Mouse (Mus musculus) cerebellum, adult 11-12 months (tissue): ENCODE data around the gene Gpam.

Source experiments
- DNase-seq: peaks from one replicate; pipeline ENCODE4 v3.0.0; 2022

Gene Gpam

DNA sequence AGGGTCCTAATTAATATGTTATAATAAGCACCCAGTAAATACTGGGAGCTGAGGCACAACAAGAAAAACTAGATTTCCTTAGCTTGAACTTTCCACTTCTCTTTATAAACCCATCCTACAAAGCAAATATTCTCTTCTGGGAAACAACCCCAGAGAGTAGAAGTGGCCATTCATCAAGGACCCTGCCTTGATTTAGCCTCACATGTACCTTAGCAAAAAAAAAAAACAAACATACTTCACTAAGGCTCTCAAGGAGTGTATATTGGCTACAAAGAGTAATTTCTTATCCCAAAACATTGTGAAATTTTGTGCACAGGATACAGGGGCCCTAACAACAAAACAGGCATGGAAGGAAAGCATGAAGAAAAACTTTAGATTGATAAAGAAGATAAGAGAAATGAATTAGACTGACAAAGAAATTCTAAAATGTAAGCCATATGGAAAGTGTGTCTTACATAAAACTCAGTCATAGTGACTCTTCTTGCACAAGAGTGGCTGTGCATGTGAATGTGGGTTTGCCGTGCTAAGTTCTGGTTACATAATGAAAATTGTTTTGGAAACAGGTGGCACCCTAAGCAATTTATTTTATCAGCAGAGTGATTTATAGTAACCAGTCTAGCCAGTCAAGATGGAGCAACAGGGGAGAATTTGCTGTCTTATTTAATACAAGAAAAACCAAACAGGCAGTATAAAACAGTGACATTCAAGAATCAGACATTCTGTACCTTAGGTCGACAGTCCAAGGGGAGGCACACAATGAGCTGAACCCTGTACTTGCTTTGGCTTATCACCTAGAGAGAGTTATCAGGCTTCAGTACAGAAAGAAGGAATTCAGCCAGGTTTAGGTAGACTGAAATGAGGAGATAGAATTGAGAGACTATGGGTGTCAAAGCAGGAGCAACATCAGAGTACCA is 26.6 kb downstream of the Gpam start:
- DNase-seq = no peak

DNA sequence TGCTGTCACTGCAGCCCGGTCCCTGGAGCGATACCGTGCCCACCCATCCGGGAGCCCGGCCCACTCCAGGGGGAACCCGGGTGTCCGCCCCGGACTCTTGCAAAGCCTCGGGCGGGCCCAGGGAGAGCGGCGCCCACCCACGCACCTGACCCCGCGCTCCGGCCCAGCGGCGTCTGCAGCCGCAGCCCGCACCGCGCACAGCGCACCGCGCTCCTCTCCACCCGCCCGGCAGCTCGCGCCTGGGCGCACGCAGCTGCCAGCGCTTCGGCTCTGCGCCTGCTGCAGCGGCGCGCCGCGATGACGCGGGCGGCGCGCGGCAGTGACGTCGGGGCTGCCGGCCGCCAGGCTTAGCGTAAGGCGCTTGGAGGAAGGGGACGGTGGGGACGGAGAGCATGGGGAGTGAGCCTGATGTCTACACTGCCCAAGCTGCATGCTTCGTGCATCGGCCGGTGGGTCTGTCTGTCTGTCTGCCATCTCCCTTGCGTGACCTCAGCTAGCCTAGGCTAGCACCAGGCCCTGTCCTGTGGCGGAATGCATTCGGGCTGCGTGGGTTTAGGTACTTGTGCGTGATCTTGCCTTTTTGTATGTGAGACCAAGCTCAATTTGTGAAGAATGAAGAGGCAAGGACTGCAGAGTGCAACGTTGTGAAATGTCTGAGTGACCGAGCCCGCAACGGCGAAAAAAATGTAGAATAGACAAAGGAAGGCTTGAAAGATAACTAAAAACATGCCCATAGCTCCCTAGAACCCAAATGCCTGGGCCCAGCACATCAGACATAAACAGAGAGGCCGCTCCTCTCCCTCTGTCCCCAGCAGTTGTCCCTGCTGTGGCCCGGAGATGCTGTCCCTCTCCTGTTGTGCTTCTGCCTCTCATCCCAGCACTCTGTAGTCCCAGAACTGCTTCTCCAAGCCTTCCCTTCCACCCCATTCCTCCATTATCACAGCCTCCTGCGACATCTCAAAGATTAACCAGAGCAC is 27.6 kb downstream of the Gpam start:
- DNase-seq = peak; percentile 87

DNA sequence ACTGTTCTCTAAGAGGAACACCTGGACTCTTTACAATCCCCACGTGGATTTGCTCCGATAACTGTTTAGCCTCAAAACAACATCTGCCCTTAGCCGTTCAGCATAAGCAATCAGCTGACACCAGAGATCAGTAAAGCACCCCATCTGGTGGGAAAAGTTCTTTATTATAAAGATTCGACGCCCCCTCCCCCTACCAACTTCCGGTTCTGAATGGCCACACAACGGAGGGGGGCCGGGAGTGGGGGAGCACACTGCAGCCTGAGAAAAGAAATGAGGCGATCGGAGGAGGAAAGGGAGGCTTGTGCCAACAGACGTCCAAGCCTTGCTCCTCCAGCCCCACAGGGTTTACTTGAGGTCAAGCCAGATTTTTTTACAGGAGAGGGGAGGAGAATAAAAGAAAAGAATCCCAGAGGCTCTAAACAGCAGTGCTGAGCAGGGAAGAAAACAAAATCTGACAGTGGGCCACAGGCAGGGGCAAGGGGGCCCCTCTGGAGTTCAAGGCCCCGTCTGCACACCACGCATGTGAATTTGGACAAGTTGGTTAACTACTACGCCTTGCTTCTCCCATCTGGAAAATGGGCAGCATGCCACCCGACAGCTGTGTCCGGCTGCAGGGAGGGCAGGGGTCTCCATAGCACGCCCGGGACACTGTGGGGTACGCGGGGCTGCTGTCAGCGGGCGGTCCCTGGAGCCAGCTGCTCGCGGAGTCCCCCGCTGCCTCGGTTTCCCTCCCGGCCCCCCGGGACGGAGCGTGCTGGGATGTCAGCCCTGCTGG is 28.4 kb downstream of the Gpam start:
- DNase-seq = peak; percentile 74

DNA sequence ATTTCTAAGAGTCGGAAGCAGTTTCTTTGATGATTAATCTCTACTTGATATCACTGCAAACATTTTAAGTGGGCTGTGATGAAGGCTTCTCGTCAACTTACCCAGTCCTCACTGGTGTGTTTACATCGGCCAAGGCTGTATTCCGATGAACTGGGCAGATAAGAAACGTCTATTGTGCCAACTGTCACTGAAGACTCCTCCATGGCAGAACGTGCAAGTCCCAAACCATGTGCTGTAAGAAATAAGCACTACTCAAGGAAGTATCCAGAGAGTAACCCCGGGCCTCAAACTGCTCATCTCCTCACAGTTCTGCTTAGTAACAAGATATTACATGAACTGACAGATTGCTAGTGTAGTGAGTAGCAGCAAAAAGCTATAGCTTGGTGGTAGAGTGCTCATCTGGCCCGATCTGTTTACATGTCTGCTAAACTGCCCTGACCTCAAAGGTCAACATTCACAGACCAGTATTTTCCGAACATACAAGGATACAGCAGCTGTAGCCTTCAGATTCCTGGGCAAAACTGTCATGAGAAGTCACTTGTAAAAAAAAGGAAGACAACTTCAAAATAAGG is 29.6 kb downstream of the Gpam start:
- DNase-seq = no peak

DNA sequence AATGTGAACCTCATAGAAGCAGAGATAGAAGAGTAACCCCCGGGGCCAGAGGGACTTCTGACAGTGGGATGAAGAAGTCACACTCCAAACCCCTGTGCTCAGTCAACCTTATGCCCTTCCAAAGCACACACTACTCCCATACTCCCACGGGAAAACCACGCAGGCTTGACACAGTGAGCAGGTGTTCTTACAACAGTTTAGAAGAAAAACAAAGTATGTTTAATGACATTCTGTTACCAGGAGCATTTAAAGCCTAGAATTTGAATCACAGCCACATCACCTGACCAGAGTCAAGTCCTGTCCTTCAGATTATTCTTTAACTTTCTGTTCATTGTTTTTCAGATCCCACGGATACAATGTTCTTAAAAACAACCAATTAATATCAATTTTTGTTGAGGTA is 30.4 kb downstream of the Gpam start:
- no peak for DNase-seq

GRCm38 (mm10) chr19:55095547-55095946 is 31.5 kb downstream of the Gpam start:
- DNase-seq = no peak

- no peak for DNase-seq
These were observed 35.2 kb downstream of the Gpam start for GRCm38 (mm10) chr19:55091602-55092413.

GRCm38 (mm10) chr19:55090885-55091284 is 36.2 kb downstream of the Gpam start:
- DNase-seq = no peak

DNA sequence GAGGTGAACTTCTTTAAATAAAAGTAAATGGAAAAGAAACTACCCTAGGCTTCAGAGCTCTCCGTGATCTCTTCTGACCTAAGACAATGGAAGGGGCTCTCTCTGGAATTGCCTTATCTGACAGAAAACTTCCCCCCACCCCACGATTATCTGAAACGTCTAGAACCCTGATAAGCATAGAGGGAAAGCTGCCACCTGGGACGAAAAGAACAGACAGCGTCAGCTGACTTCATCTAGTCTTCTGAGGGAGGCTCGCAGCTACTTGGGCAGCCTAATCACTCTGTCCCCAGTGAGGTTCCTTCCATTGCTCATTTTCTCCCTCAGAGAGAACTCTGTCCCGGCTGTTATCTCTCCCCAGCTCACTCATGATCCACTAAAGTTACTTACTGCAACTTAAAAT is 36.9 kb downstream of the Gpam start:
- no peak for DNase-seq

DNA sequence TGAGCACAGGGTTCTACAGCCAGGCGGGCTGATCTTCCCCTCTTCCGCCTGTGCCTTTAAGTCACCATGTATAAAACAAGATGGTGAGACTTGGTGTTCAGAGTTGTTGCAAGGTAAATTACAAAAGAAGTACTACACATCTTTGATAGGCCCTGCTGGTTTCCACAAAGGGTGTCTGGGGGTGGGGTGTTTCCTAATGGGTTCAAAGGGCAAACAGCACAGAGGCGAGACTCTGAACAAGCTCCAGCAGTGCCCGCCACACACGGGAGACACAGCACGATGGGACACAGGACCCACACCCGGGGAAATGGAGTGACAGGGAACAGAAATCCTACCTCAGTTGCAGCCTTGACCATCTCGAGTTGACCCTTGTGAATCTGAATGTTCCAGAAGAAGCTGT is 39.3 kb downstream of the Gpam start:
- no peak for DNase-seq

GRCm38 (mm10) chr19:55085857-55086185 is 41.2 kb downstream of the Gpam start:
- no peak for DNase-seq

- no peak for DNase-seq
These were observed 41.8 kb downstream of the Gpam start for GRCm38 (mm10) chr19:55084971-55085856.

DNA sequence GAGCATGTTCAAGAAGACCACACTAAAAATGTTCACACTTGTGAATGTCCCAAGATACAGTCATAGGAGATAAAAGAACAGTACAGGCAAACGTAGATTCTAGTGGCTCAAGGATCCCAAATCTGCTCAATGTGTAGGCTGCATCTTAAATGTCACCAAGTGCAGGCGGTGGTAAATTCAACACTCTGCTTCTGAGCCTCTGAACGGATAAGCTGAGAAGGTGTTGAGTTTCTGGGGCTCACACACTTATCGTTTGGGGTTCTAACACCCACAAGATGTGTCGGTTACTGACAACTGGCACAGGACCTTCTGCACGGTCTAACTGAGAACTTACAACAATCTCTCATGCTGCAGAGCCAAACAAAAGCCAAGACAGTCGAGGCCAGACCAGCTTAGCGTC is 50.2 kb downstream of the Gpam start:
- DNase-seq = no peak

DNA sequence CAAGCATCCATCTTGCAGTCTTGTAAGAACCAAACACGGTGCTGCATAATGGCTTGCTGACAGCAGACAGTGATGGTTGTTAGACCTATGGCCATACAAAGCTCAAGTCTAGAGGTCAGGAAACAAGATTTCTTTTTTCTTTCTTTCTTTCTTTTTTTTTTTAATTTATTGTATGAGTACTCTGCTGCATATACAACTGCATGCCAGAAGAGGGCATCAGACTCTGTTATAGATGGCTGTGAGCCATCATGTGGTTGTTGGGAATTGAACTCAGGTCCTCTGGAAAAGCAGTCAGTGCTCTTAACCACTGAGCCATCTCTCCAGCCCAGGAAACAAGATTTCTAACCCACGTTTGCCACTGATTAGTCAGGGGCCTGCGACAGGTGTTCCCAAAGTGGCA is 54.0 kb downstream of the Gpam start:
- no peak for DNase-seq

DNA sequence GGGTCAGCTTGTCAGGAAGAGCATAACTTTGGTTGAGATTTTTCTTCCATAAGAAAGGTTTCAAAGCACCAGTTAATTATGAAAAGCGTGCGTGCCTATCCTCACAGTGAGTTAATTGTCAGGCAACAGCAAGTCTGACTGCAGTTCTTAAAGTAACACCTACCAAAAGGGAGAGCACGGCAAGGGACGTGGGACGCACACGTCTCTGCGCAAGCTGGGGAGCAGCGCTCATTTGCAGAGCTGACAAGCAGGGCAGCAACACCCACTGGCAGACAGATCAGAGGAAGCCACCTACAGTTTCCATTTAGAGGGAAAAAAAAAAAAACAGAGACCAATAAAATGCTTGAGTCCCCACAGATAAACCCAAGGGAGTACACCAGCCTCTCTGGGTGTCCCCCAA is 58.0 kb downstream of the Gpam start:
- no peak for DNase-seq

GRCm38 (mm10) chr19:55063272-55063671 is 63.8 kb downstream of the Gpam start:
- no peak for DNase-seq

DNA sequence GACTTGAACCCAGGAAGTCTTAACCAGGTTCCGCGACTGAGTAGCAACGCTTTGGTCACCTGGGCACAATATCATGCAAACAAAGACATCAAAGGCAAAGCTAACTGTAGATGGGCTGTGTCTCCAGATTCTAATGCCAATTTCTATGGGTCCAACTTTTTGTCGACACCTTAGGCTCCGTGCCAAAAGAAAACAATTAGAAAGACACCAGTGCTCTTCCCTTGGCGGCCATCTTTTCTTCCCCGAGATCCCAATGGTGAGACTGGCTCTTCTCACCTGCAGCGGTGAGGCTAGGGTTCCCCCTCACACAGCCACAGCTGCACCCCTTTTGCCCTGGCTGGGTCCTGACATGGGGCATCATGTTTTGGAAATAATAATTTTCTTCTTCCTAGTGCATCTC is 64.5 kb downstream of the Gpam start:
- DNase-seq = no peak

- peak; percentile 19 for DNase-seq
These were observed 65.1 kb downstream of the Gpam start for GRCm38 (mm10) chr19:55061951-55062350.

DNA sequence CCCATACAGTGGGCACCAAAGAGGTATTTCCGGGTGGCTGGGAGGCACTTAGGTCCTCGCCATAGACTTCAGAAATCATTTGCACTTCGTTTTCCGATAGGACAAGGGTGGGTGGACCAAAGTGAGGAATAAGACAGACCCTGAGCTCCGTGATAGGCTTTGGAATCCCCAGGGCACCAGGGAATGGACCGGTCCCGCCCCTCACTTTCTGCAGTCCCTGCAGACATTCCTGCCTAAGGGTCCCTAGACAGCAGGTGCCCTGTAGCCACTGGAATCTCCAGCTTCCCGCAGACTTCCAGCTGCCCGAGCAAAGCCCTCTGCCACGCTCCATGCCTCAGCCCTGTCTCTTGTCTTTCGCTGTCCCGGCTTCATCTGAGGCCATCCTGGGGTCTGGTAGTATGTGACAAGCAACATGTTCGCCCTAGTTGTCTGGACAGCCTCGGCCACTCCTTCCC is 65.6 kb downstream of the Gpam start:
- no peak for DNase-seq

- peak; percentile 30 for DNase-seq
These were observed 66.1 kb downstream of the Gpam start for GRCm38 (mm10) chr19:55060964-55061363.

- no peak for DNase-seq
These were observed 69.6 kb downstream of the Gpam start for GRCm38 (mm10) chr19:55057483-55057882.
